Mouse (Mus musculus) ES-E14 (cell line): ENCODE measurements around the gene Creb3l2. TPM values are rescaled to one million over a fixed set of nuclear protein-coding genes. Genes with fewer than 3 reads are reported as not detected.

Experiments
- DNase-seq: peaks from one replicate; pipeline ENCODE4 v3.0.0-alpha.2; 2013; ENCODE audit warnings: low read depth, low spot score
- H3K27ac ChIP-seq: 2 replicates; pipeline ENCODE4 v1.5.1; 2012; ENCODE audit warnings: low read depth, mild to moderate bottlenecking, low read length, moderate library complexity, mixed read lengths; ENCODE audit not compliant: poor library complexity, insufficient read depth, severe bottlenecking
- H3K36me3 ChIP-seq: 2 replicates; pipeline ENCODE4 v1.6.1; 2012; ENCODE audit warnings: mild to moderate bottlenecking, low read length, moderate library complexity, mixed read lengths; ENCODE audit not compliant: control insufficient read depth, poor library complexity, insufficient read depth, severe bottlenecking
- H3K4me1 ChIP-seq, 2 experiments: fragments of 150-350 bp in 1 of 2; sonication (generic) in 1 of 2; 2 replicates each; pipeline ENCODE4 v1.6.1; 2012; ENCODE audit warnings: low read length in 2 of 2, mild to moderate bottlenecking in 1 of 2, mixed read lengths in 1 of 2; ENCODE audit not compliant: control insufficient read depth in 2 of 2, insufficient read depth in 2 of 2, poor library complexity in 1 of 2
- H3K4me3 ChIP-seq, 2 experiments: fragments of 150-350 bp in 1 of 2; sonication (generic) in 1 of 2; 2 replicates each; pipeline ENCODE4 v1.5.1; 2012; ENCODE audit warnings: low read length in 2 of 2, low read depth in 1 of 2, mild to moderate bottlenecking in 1 of 2, mixed read lengths in 1 of 2; ENCODE audit not compliant: insufficient read depth in 1 of 2, poor library complexity in 1 of 2, severe bottlenecking in 1 of 2
- H3K9ac ChIP-seq: 2 replicates; pipeline ENCODE4 v1.6.1; 2012; ENCODE audit warnings: low read depth, mild to moderate bottlenecking, low read length, mixed read lengths; ENCODE audit not compliant: poor library complexity, insufficient read depth, severe bottlenecking
- H3K9me3 ChIP-seq: fragments of 150-350 bp; sonication (generic); 2 replicates; pipeline ENCODE4 v1.6.1; 2012; ENCODE audit warnings: low read depth, mild to moderate bottlenecking, low read length; ENCODE audit not compliant: control insufficient read depth, insufficient read depth
- CHD2 ChIP-seq: IDR thresholded peaks from 2 replicates; pipeline ENCODE4 v1.6.1; 2014; ENCODE audit warnings: mild to moderate bottlenecking, low read depth, low read length, inconsistent platforms
- HCFC1 ChIP-seq: IDR thresholded peaks from 2 replicates; pipeline ENCODE4 v1.6.1; 2012; ENCODE audit warnings: low read length, inconsistent platforms, borderline replicate concordance; ENCODE audit not compliant: insufficient read depth
- MAFK ChIP-seq: IDR thresholded peaks from 2 replicates; pipeline ENCODE4 v1.6.1; 2014; ENCODE audit warnings: mild to moderate bottlenecking, low read depth, low read length, inconsistent platforms; ENCODE audit not compliant: insufficient read depth
- ZC3H11A ChIP-seq: IDR thresholded peaks from 2 replicates; pipeline ENCODE4 v1.6.1; 2012; ENCODE audit warnings: low read depth, mild to moderate bottlenecking, inconsistent platforms, low read length, borderline replicate concordance
- ZNF384 ChIP-seq: IDR thresholded peaks from 2 replicates; pipeline ENCODE4 v1.6.1; 2012; ENCODE audit warnings: low read depth, low read length, inconsistent platforms
- in situ Hi-C, 2 experiments: fragments of 600-800 bp; cut with MboI; formaldehyde crosslinking; loops; one replicate each; pipeline ENCODE4 v1.15.1; 2025; ENCODE audit warnings: low sequenced_read_pairs in 2 of 2, inconsistent platforms in 1 of 2; ENCODE audit not compliant: unreplicated experiment in 2 of 2
- total RNA-seq: library from RNA; depleted of rRNA; stranded (reverse); fragments of 300-350 nt; gene quantifications from 2 replicates; pipeline ENCODE4 v1.2.3, GENCODE M21; 2012

Gene Creb3l2
- total RNA-seq, 1 experiment: 5.8 TPM

DNA sequence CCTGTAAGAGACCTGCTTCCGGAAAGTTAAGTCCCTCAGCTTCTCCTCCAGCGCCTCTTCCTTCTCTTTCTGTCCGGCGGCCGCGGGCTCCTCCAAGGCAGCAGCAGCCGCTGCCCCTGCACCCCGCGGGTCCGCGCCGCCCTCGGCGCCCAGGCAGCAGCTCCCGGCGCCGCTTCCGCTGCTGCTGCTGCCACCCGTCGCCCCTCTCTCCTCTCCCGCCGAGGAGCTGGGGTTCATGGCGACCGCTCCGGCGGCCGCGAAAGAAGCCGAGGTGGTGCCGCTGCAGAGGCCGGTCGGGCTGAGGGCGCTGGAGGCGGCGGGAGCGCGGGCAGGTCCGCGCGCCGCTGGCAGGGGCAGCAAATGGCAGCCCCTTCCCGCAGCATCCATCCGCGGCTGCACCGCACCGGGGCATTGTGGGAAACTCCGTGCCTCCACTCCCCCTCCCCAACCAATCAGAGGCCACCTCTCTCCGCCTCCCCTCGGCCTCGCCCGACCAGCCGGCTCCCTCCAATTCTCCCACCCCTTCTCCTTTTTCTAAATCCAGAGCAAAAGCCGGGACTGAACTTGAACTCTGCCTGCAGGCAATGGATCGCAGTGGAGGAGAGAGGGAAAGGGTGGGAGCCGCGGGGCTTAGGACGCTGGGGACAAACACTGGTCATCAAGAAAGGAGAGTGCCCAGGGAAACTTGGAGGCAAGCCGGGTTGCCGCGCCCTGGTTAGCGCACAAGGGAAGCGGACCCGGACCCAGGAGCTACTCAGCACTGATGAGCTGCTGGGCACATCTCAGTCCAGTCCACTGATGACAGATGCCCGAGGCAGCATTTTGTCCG is 142.2 kb downstream of the Creb3l2 start, which contains the start of gene Dgki:
Gene Dgki, minus strand, starts transcription at position 623 of the 829 bp plus-strand sequence.
- in situ Hi-C loops: no loop called here
- no peaks in the 10 kb centered on the region for H3K36me3 ChIP-seq
- no peaks in the 10 kb centered on the region; a peak in 1 of 4 replicates for H3K4me1 ChIP-seq
- peak within 1 kb of the TSS; percentile 64 to 83 for H3K4me3 ChIP-seq
- TF ChIP-seq ZNF384 (no peak), HCFC1 (no peak)
- DNase-seq: peak; percentile 29
- H3K27ac ChIP-seq: no peak within 1 kb of the TSS
- H3K9ac ChIP-seq: peak within 1 kb of the TSS; percentile 36; the same call in 1 of the 2 replicates
- no peaks in the 10 kb centered on the region for H3K9me3 ChIP-seq

DNA sequence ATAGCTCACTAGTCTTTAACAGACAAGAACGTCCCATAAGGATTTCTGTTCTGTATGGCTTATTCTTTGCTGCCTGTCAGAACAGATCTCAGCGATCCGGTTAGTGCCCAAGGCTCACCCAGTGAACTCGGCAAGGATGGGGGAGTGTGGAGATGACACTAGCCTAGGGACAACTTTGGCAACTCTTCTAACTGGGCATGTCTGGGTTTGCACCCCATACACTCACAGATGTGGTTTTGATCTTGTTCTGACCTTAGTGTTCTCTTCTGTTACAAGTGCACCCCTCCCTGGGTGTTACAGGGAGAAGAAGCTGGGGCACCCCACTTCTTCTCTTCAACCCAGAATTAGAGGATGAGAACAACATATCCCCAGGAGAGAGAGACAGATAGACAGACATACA is 143.0 kb downstream of the Creb3l2 start:
- no peaks in the 10 kb centered on the region for H3K9me3 ChIP-seq
- no peak for DNase-seq
- no peaks in the 10 kb centered on the region; a peak in 1 of 4 replicates for H3K4me1 ChIP-seq
- no peak overlapping the region for H3K27ac ChIP-seq
- in situ Hi-C loops: no loop called here
- no peak for TF ChIP-seq ZNF384
- no peak for TF ChIP-seq MAFK
- TF ChIP-seq CHD2: no peak
- no peak for TF ChIP-seq ZC3H11A
- no peak for TF ChIP-seq HCFC1
- peak overlapping the region in 1 of 2 experiments; percentile 64; a peak in 1 of 4 replicates for H3K4me3 ChIP-seq
- no peaks in the 10 kb centered on the region for H3K36me3 ChIP-seq
- no peak overlapping the region for H3K9ac ChIP-seq

GRCm38 (mm10) chr6:37297744-37298482 is 144.0 kb downstream of the Creb3l2 start:
- TF ChIP-seq CHD2 (no peak), ZNF384 (no peak), HCFC1 (no peak), MAFK (no peak), ZC3H11A (no peak)
- no peak overlapping the region for H3K9ac ChIP-seq
- no peaks in the 10 kb centered on the region for H3K36me3 ChIP-seq
- DNase-seq: no peak
- no peaks in the 10 kb centered on the region; a peak in 1 of 4 replicates for H3K4me1 ChIP-seq
- H3K27ac ChIP-seq: no peak overlapping the region
- H3K9me3 ChIP-seq: no peaks in the 10 kb centered on the region
- no peak overlapping the region for H3K4me3 ChIP-seq
- in situ Hi-C loops: no loop called here

- H3K36me3 ChIP-seq: no peaks in the 10 kb centered on the region
- no peak for DNase-seq
- no peaks in the 10 kb centered on the region for H3K4me1 ChIP-seq
- H3K9ac ChIP-seq: no peak overlapping the region
- no peak overlapping the region for H3K27ac ChIP-seq
- TF ChIP-seq ZC3H11A (no peak), HCFC1 (no peak), CHD2 (no peak), ZNF384 (no peak), MAFK (no peak)
- in situ Hi-C loops: no loop called here
- no peak overlapping the region for H3K4me3 ChIP-seq
- H3K9me3 ChIP-seq: no peaks in the 10 kb centered on the region
Observed at GRCm38 (mm10) chr6:37292068-37292467, 149.9 kb downstream of the Creb3l2 start.

DNA sequence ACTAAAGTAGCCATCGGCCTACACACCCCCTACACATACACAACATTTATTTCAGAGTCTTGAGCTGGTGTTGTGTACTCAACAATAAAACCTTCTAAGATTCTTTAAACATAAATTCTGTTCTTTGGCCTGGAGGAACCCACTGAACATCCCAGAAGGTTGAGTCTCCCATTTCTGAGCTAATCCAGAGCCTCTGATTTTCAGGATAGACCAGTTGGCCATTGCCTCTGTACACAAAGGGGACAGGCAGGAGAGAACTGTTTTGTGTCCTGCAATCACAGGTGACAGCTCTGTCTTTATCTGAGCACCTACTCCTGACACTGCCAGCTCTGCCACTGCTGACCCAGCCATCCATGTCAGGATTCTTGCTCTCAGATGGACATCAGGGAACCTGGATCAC is 150.8 kb downstream of the Creb3l2 start:
- TF ChIP-seq HCFC1 (no peak), MAFK (no peak), ZC3H11A (no peak), ZNF384 (no peak), CHD2 (no peak)
- H3K36me3 ChIP-seq: no peaks in the 10 kb centered on the region
- H3K27ac ChIP-seq: no peak overlapping the region
- in situ Hi-C loops: no loop called here
- H3K9me3 ChIP-seq: no peaks in the 10 kb centered on the region
- no peak for DNase-seq
- no peaks in the 10 kb centered on the region for H3K4me1 ChIP-seq
- no peak overlapping the region for H3K4me3 ChIP-seq
- no peak overlapping the region for H3K9ac ChIP-seq
